Mouse (Mus musculus): ENCODE data around the gene Ino80.

The Ino80 gene

GRCm38 (mm10) chr2:119355089-119355488 lies 122.4 kb downstream of the Ino80 start:
- DNase-seq (ENCODE audit: low read depth, low spot score) = no peak

GRCm38 (mm10) chr2:119353707-119354106 lies 123.8 kb downstream of the Ino80 start:
- DNase-seq (ENCODE audit: low read depth, low spot score) = no peak

GRCm38 (mm10) chr2:119350555-119351486 lies 126.7 kb downstream of the Ino80 start, which contains the start of gene Chac1:
Chac1 (plus strand) TSS chr2:119351229.
- DNase-seq (ENCODE audit: low read depth, low spot score) = peak; percentile 75

GRCm38 (mm10) chr2:119344537-119345138 lies 132.8 kb downstream of the Ino80 start:
- no peak for DNase-seq (ENCODE audit: low read depth, low spot score)

- peak; percentile 55 for DNase-seq (ENCODE audit: low read depth, low spot score)
These were observed 139.8 kb downstream of the Ino80 start for GRCm38 (mm10) chr2:119337425-119338265.

GRCm38 (mm10) chr2:119336470-119336869 lies 141.0 kb downstream of the Ino80 start:
- DNase-seq (ENCODE audit: low read depth, low spot score) = no peak

GRCm38 (mm10) chr2:119336002-119336401 lies 141.5 kb downstream of the Ino80 start:
- no peak for DNase-seq (ENCODE audit: low read depth, low spot score)

GRCm38 (mm10) chr2:119335535-119335934 lies 142.0 kb downstream of the Ino80 start:
- no peak for DNase-seq (ENCODE audit: low read depth, low spot score)

- DNase-seq (ENCODE audit: low read depth, low spot score) = no peak
These were observed 142.4 kb downstream of the Ino80 start for GRCm38 (mm10) chr2:119334964-119335525.

- DNase-seq (ENCODE audit: low read depth, low spot score) = no peak
These were observed 143.4 kb downstream of the Ino80 start for GRCm38 (mm10) chr2:119334135-119334534.

GRCm38 (mm10) chr2:119332177-119332661 lies 145.3 kb downstream of the Ino80 start:
- DNase-seq (ENCODE audit: low read depth, low spot score) = no peak

GRCm38 (mm10) chr2:119330795-119331194 lies 146.7 kb downstream of the Ino80 start:
- no peak for DNase-seq (ENCODE audit: low read depth, low spot score)

- no peak for DNase-seq (ENCODE audit: low read depth, low spot score)
These were observed 148.2 kb downstream of the Ino80 start for GRCm38 (mm10) chr2:119329123-119329817.

GRCm38 (mm10) chr2:119328546-119328945 lies 148.9 kb downstream of the Ino80 start:
- no peak for DNase-seq (ENCODE audit: low read depth, low spot score)

GRCm38 (mm10) chr2:119327942-119328526 lies 149.5 kb downstream of the Ino80 start:
- no peak for DNase-seq (ENCODE audit: low read depth, low spot score)

- no peak for DNase-seq (ENCODE audit: low read depth, low spot score)
These were observed 150.4 kb downstream of the Ino80 start for GRCm38 (mm10) chr2:119327102-119327480.

GRCm38 (mm10) chr2:119326161-119327101 lies 151.1 kb downstream of the Ino80 start:
- no peak for DNase-seq (ENCODE audit: low read depth, low spot score)

GRCm38 (mm10) chr2:119325568-119326143 lies 151.8 kb downstream of the Ino80 start, which contains the start of gene Dll4:
Dll4 (plus strand) TSS chr2:119325784.
- no peak for DNase-seq (ENCODE audit: low read depth, low spot score)
